Mouse (Mus musculus): ENCODE measurements around the gene Mfsd14a. TPM values are rescaled to one million over a fixed set of nuclear protein-coding genes. Genes with fewer than 3 reads are reported as not detected.
A peak's percentile ranks its signal among the peaks of the same experiment; 100 is the strongest.
"Not testable (repeated sequence)": the region's sequence is repeated elsewhere in the genome, so short reads cannot be mapped to it uniquely, and the experiment has no call there.

Gene Mfsd14a
- total and polyA plus RNA-seq, 2 experiments from 2014 or later = 49.3 to 53.4 TPM

GRCm38 (mm10) chr3:116661870-116662414 lies 535 bp downstream of the Mfsd14a start:
- Histone ChIP-seq H3K9me3 (ENCODE audit: low read length) (no peaks in the 10 kb centered on the region), H3K27me3 (ENCODE audit: insufficient read depth, low read length) (no peaks in the 10 kb centered on the region), H3K9ac (replicated peaks; ENCODE audit: low read length) (peak overlapping the region; percentile 95), H3K27ac (peak overlapping the region; percentile 93), H3K4me2 (ENCODE audit: low read depth, low read length) (peak overlapping the region; percentile 78), H3K4me1 (ENCODE audit: insufficient read depth, low read length) (peaks cover 4% of the 10 kb centered on the region), H3K4me3 (ENCODE audit: low read length) (peak overlapping the region; percentile 97), H3K36me3 (ENCODE audit: insufficient read depth, low read length) (no peaks in the 10 kb centered on the region)
- DNase-seq (ENCODE audit: low spot score) (peak; percentile 62), ATAC-seq (peak; percentile 85)
- WGBS = under 1% methylated on average over 56 of the region's 68 CpGs
- TF ChIP-seq CTCF (IDR thresholded peaks at IDR 0.05; ENCODE audit: low read depth) = no peak

- DNase-seq (ENCODE audit: low spot score) (no peak), ATAC-seq (no peak)
- peak overlapping the region; percentile 95 for H3K9ac ChIP-seq (replicated peaks; ENCODE audit: low read length)
- no peaks in the 10 kb centered on the region for H3K36me3 ChIP-seq (ENCODE audit: insufficient read depth, low read length)
- peak overlapping the region; percentile 93 for H3K27ac ChIP-seq
- H3K4me1 ChIP-seq (ENCODE audit: insufficient read depth, low read length) = peaks cover 4% of the 10 kb centered on the region
- WGBS = 7% methylated on average over 16 of the region's 16 CpGs
- H3K4me3 ChIP-seq (ENCODE audit: low read length) = peak overlapping the region; percentile 97
- peak overlapping the region; percentile 78 for H3K4me2 ChIP-seq (ENCODE audit: low read depth, low read length)
- TF ChIP-seq CTCF (IDR thresholded peaks at IDR 0.05; ENCODE audit: low read depth) = no peak
- no peaks in the 10 kb centered on the region for H3K9me3 ChIP-seq (ENCODE audit: low read length)
- no peaks in the 10 kb centered on the region for H3K27me3 ChIP-seq (ENCODE audit: insufficient read depth, low read length)
Measured at GRCm38 (mm10) chr3:116661288-116661869, 1.1 kb downstream of the Mfsd14a start.

- H3K4me3 ChIP-seq (ENCODE audit: low read length) = no peak overlapping the region
- no peak for TF ChIP-seq CTCF (IDR thresholded peaks at IDR 0.05; ENCODE audit: low read depth)
- H3K27ac ChIP-seq = no peak overlapping the region
- ATAC-seq (no peak), DNase-seq (ENCODE audit: low spot score) (no peak)
- H3K9ac ChIP-seq (replicated peaks; ENCODE audit: low read length) = no peak overlapping the region
- no peaks in the 10 kb centered on the region for H3K27me3 ChIP-seq (ENCODE audit: insufficient read depth, low read length)
- H3K4me1 ChIP-seq (ENCODE audit: insufficient read depth, low read length) = peaks cover 4% of the 10 kb centered on the region
- 76% methylated on average over 13 of the region's 13 CpGs for WGBS
- H3K4me2 ChIP-seq (ENCODE audit: low read depth, low read length) = 0 out of 2 replicates have a peak overlapping the region, but pooled peaks have one; percentile 78
- no peaks in the 10 kb centered on the region for H3K36me3 ChIP-seq (ENCODE audit: insufficient read depth, low read length)
- no peaks in the 10 kb centered on the region for H3K9me3 ChIP-seq (ENCODE audit: low read length)
Measured at GRCm38 (mm10) chr3:116659856-116660430, 2.5 kb downstream of the Mfsd14a start.

GRCm38 (mm10) chr3:116658928-116659565 lies 3.4 kb downstream of the Mfsd14a start:
- Histone ChIP-seq H3K36me3 (ENCODE audit: insufficient read depth, low read length) (no peaks in the 10 kb centered on the region), H3K9ac (replicated peaks; ENCODE audit: low read length) (no peak overlapping the region), H3K9me3 (ENCODE audit: low read length) (no peaks in the 10 kb centered on the region), H3K4me1 (ENCODE audit: insufficient read depth, low read length) (peaks cover 4% of the 10 kb centered on the region), H3K4me2 (ENCODE audit: low read depth, low read length) (no peak overlapping the region), H3K27me3 (ENCODE audit: insufficient read depth, low read length) (no peaks in the 10 kb centered on the region), H3K4me3 (ENCODE audit: low read length) (no peak overlapping the region), H3K27ac (no peak overlapping the region)
- no peak for TF ChIP-seq CTCF (IDR thresholded peaks at IDR 0.05; ENCODE audit: low read depth)
- DNase-seq (ENCODE audit: low spot score) (no peak), ATAC-seq (no peak)
- 72% methylated on average over 15 of the region's 15 CpGs for WGBS

- ATAC-seq (no peak), DNase-seq (ENCODE audit: low spot score) (no peak)
- no peak overlapping the region for H3K4me2 ChIP-seq (ENCODE audit: low read depth, low read length)
- H3K36me3 ChIP-seq (ENCODE audit: insufficient read depth, low read length) = no peaks in the 10 kb centered on the region
- no peaks in the 10 kb centered on the region for H3K9me3 ChIP-seq (ENCODE audit: low read length)
- no peak for TF ChIP-seq CTCF (IDR thresholded peaks at IDR 0.05; ENCODE audit: low read depth)
- no peak overlapping the region for H3K27ac ChIP-seq
- 75% methylated on average over 7 of the region's 7 CpGs for WGBS
- peaks cover 4% of the 10 kb centered on the region for H3K4me1 ChIP-seq (ENCODE audit: insufficient read depth, low read length)
- no peak overlapping the region for H3K9ac ChIP-seq (replicated peaks; ENCODE audit: low read length)
- no peak overlapping the region for H3K4me3 ChIP-seq (ENCODE audit: low read length)
- no peaks in the 10 kb centered on the region for H3K27me3 ChIP-seq (ENCODE audit: insufficient read depth, low read length)
Measured at GRCm38 (mm10) chr3:116656184-116656965, 6.1 kb downstream of the Mfsd14a start.

DNA sequence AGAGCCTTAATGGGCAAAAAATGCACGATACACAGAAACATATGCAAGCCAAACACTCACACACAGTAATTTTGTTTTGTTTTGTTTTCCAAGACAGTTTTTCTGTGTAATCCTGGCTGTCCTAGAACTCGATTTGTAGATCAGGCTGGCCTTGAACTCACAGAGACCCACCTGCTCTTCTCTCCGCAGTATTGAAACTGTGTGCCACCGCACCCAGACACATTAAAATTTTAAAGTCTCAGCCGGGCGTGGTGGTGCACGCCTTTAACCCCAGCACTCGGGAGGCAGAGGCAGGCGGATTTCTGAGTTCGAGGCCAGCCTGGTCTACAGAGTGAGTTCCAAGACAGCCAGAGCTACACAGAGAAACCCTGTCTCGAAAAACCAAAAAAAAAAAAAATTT lies 8.4 kb downstream of the Mfsd14a start:
- H3K9me3 ChIP-seq (ENCODE audit: low read length); H3K27me3 ChIP-seq (ENCODE audit: insufficient read depth, low read length); H3K27ac ChIP-seq; DNase-seq (ENCODE audit: low spot score); H3K36me3 ChIP-seq (ENCODE audit: insufficient read depth, low read length); H3K4me2 ChIP-seq (ENCODE audit: low read depth, low read length); ATAC-seq; H3K4me1 ChIP-seq (ENCODE audit: insufficient read depth, low read length); H3K4me3 ChIP-seq (ENCODE audit: low read length); H3K9ac ChIP-seq (replicated peaks; ENCODE audit: low read length): not testable (repeated sequence)
- WGBS = 96% methylated on average over 11 of the region's 11 CpGs

All from hindbrain, postnatal 0 days (tissue).